Mouse (Mus musculus) bone marrow, adult 2 months (tissue): ENCODE results near the gene Tulp1.

Experiments
- CTCF ChIP-seq: fragments of 200-500 bp; IDR thresholded peaks from 2 replicates; pipeline ENCODE4 v1.5.1; 2011; ENCODE audit warnings: low read length, control low read depth; ENCODE audit not compliant: control insufficient read depth, insufficient read depth
- POLR2A ChIP-seq: fragments of 200-500 bp; IDR thresholded peaks from 2 replicates; pipeline ENCODE4 v1.6.1; 2011; ENCODE audit warnings: low read depth, mild to moderate bottlenecking, control low read depth, low read length, borderline replicate concordance; ENCODE audit not compliant: control insufficient read depth

DNA sequence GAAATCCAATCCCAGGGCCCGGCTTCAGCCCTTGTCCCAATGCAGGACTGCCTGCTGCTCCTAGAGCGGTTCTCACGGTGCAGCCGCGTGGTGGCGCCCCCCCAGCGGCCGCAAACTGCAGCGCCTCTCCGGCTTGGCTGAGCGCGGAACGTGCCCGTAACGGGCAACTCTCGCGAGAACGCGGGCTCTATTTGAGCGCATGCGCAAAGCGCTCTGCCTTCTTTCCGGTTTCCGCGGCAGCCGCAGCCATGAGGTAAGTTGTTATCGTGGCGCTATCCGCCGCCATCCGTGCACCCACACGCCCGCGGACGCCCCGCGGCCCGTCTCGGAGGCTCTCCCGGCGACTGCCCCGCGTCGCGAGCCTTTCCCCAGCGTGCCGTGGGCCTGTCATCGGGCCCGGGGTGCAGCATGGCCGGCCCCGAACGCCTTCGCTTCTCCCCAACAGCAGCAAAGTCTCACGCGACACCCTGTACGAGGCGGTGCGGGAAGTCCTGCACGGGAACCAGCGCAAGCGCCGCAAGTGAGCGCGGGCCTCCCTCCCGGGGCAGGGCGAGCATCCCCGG is 36.6 kb downstream of the Tulp1 start, which contains the start of gene Rpl10a:
- peak; percentile 81 for TF ChIP-seq CTCF
- peak; percentile 92 for TF ChIP-seq POLR2A
